Mouse (Mus musculus) cortical plate, adult 2 months (tissue): ENCODE results near the gene Cdca5. TPM values are rescaled to one million over a fixed set of nuclear protein-coding genes. Genes with fewer than 3 reads are reported as not detected.

Experiments used
- H3K27ac ChIP-seq: fragments of 200-500 bp; 2 replicates; pipeline ENCODE4 v1.5.1; 2012; ENCODE audit warnings: low read length, control low read depth, inconsistent platforms; ENCODE audit not compliant: insufficient read depth
- H3K4me1 ChIP-seq: fragments of 200-500 bp; 2 replicates; pipeline ENCODE4 v1.6.1; 2011; ENCODE audit warnings: low read length; ENCODE audit not compliant: control insufficient read depth, insufficient read depth
- H3K4me3 ChIP-seq: fragments of 200-500 bp; 2 replicates; pipeline ENCODE4 v1.5.1; 2011; ENCODE audit warnings: mild to moderate bottlenecking, low read length, control low read depth; ENCODE audit not compliant: insufficient read depth
- CTCF ChIP-seq: fragments of 200-500 bp; IDR thresholded peaks from 2 replicates; pipeline ENCODE4 v1.5.1; 2011; ENCODE audit warnings: mild to moderate bottlenecking, control low read depth, low read length; ENCODE audit not compliant: insufficient read depth; ENCODE audit errors: extremely low read depth
- POLR2A ChIP-seq: fragments of 200-500 bp; IDR thresholded peaks from 2 replicates; pipeline ENCODE4 v1.6.1; 2011; ENCODE audit warnings: mild to moderate bottlenecking, low read length, control low read depth; ENCODE audit not compliant: insufficient read depth; ENCODE audit errors: extremely low read depth
- polyA plus RNA-seq: library from polyadenylated mRNA; depleted of rRNA; stranded (reverse); fragments of >200 nt; gene quantifications from 2 replicates; pipeline ENCODE4 v1.2.3, GENCODE M21; 2012

The Cdca5 gene
- polyA plus RNA-seq, 1 experiment = 0.44 TPM

DNA sequence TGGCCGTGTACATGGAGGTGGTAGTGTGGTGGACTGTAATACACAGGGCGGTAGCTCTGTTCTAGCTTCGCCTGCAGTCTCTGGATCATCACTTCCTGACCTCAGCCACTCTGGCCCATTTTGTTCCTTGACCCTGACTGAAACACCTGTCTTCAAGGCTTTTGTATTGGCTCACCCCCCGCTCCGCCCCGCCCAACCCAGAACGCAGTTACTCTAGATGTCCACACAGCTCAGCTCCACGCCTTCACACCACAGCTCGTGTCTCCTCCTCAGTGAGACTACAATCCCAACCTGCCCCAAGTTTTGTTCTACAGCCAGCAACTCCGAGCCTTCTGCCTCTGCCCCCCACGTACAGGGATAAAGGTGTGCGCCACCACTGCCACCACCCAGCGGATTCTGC, 4.1 kb downstream of the Cdca5 start:
- H3K27ac ChIP-seq = no peak overlapping the region
- TF ChIP-seq POLR2A (no peak), CTCF (no peak)
- H3K4me3 ChIP-seq = no peak overlapping the region
- 0 out of 2 replicates have a peak, but pooled peaks cover 2% of the 10 kb centered on the region for H3K4me1 ChIP-seq

DNA sequence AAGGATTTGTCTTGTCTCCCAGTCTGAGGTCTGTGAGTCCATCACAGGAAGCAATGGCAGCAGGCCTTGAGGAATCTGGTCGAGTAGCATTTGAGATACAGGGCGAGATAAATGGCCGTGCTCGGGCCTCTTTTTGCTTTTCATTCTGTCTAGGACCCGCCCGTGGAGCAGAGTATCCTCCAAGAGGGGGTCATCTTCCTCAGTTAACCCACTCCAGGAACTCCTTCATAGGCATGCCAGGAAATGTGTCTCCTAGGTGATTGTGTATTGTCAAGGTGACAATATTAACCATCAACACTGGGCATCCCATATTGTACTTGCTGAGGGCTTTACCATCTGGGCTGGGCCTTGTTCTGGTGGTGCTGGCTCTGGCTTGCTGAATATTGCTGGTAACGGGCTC, 9.3 kb downstream of the Cdca5 start, which contains the start of gene AC131692.1:
Gene AC131692.1, plus strand, starts transcription at position 301 of the 400 bp plus-strand sequence.
- H3K4me3 ChIP-seq = no peak within 1 kb of the TSS
- TF ChIP-seq CTCF (no peak), POLR2A (no peak)
- no peak within 1 kb of the TSS for H3K27ac ChIP-seq
- no peaks in the 10 kb centered on the region for H3K4me1 ChIP-seq

DNA sequence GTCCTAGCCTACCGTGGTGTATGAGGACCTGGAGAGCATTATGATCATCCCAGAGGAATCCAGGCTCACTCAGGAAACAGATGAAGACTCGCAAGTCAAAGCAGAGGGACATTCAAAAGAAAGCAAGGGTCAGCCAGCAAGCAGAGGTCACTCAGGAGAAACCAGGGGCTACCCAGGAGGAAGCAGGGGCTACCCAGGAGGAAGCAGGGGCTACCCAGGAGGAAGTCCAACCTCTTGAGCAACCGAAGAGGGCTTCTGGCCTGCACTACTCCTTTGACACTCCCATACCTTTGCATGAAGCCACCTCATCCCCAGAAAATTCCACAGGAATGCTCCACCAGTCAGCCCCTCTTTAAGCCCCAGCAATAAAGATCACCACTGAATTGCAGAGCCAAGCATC, 13.1 kb downstream of the Cdca5 start:
- no peak for TF ChIP-seq CTCF
- TF ChIP-seq POLR2A = no peak
- Histone ChIP-seq H3K27ac (no peak overlapping the region), H3K4me3 (no peak overlapping the region), H3K4me1 (no peaks in the 10 kb centered on the region)

DNA sequence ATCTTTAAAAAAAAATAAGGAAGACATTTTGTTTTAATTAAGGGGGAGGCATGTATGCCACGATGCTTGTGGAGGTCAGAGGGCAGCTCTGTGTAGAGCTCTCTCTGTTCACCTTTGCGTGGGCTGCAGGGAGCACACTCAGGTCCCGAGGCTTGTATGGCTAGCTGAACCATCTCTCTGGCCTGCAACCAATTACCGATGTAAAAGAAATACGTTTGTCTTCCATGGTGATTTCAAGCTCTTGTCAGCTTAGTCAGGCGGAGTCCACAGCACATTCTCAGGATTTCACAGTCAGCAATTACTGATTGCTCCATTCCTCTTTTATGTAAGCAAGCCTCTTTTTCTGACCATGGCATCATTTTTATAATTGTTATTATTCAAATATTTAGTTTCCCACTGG, 16.4 kb downstream of the Cdca5 start:
- Histone ChIP-seq H3K4me3 (no peak overlapping the region), H3K4me1 (no peaks in the 10 kb centered on the region), H3K27ac (no peak overlapping the region)
- TF ChIP-seq CTCF (no peak), POLR2A (no peak)

DNA sequence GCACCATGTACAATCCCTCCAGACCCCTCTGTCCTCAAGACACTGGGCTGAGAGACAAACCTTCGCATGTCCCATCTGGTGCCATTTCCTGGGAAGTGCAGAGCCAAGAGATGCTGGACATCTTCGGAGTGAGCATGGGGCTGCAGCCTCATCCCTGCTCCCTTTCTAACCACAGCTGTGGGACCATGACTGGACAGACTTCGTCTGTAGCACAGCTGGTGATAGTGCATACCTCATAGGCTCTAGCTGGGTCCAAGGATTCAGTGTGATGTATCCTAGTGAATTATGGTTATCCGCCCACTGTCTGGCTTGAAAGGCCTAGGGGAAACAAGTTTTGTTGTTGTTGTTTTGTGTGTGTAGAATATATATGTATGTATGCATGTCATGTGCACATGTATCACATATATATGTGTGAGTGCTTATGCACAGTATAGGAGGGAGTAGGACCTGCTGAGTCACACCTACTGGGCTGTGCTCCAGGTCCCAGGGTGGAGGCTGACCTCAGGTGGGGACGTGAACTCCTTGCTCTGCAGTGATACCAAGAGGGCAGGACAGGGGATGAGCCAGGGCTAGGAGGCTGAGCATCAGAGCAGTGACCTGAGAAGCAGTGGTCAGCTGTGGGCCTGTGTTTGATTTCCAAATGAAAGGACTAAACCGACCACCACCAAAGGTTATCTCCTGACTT, 17.5 kb downstream of the Cdca5 start:
- TF ChIP-seq CTCF (no peak), POLR2A (no peak)
- H3K27ac ChIP-seq = no peak overlapping the region
- no peak overlapping the region for H3K4me3 ChIP-seq
- H3K4me1 ChIP-seq = no peaks in the 10 kb centered on the region

DNA sequence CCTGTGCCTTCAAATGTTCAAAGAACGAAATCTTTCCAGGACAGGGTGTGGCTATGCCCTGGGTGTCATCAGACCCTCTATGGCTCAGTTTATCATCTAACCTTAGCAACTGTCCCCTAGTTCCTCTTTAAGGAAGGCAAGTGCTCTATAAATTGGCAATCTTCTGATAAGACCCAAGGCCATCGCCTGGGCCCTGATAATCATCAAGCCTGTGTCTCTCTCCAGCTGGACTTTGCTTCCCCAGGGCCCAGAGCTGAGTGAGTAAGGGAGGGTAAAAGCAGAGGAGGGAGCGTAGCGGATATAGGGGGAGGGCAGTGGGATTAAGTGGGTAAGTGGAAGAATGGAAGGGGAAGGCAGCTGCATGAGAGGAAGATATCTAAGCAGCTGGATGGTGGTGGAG, 19.7 kb downstream of the Cdca5 start:
- Histone ChIP-seq H3K27ac (no peak overlapping the region), H3K4me3 (no peak overlapping the region)
- TF ChIP-seq POLR2A = no peak
- TF ChIP-seq CTCF = no peak

DNA sequence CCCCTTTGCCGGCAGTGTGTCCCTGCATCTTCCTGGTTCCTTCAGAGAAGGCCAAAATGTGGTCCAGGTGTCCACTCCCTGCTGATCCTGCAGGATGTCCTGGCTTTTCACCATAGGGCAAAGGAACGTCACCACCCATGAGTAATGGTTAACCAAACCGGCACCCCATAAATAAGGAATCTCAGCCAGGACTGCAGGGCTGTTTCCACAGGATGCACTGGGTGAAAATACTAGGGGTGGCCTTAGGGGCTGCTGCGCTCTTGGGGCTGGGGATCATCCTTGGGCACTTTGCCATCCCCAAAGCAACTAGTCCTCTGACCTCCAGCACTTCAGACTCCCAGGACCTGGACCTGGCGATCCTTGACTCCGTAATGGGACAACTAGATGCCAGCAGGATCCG, 20.8 kb downstream of the Cdca5 start, which contains the start of gene Naaladl1:
Gene Naaladl1, plus strand, starts transcription at position 197 of the 400 bp plus-strand sequence.
- H3K4me1 ChIP-seq = no peaks in the 10 kb centered on the region
- no peak within 1 kb of the TSS for H3K4me3 ChIP-seq
- TF ChIP-seq POLR2A (no peak), CTCF (no peak)
- H3K27ac ChIP-seq = no peak within 1 kb of the TSS

More for the DNA sequence above, 19.7 kb downstream of the Cdca5 start:
- H3K4me1 ChIP-seq = no peaks in the 10 kb centered on the region

DNA sequence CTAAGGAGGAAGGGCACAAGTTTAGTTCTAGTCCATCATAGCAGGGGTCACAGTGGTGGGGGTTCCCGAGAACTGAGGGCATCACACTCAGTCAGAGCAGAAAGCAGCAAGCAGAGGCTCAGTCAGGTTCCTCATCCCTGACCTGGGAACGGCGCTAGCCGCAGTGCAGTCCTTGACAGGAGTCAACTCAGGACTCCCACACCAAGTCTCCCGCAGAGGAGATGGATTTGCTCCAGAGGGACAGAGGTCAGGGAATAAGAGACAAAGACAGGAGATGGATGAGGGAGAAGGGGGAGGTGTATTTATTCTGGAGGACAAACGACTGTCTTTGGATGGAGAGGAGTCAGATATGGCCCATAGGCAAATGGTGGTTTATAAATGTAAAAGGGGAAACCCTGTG, 28.3 kb downstream of the Cdca5 start:
- H3K4me1 ChIP-seq = no peaks in the 10 kb centered on the region
- TF ChIP-seq CTCF = no peak
- TF ChIP-seq POLR2A = no peak
- no peak overlapping the region for H3K4me3 ChIP-seq
- H3K27ac ChIP-seq = no peak overlapping the region

DNA sequence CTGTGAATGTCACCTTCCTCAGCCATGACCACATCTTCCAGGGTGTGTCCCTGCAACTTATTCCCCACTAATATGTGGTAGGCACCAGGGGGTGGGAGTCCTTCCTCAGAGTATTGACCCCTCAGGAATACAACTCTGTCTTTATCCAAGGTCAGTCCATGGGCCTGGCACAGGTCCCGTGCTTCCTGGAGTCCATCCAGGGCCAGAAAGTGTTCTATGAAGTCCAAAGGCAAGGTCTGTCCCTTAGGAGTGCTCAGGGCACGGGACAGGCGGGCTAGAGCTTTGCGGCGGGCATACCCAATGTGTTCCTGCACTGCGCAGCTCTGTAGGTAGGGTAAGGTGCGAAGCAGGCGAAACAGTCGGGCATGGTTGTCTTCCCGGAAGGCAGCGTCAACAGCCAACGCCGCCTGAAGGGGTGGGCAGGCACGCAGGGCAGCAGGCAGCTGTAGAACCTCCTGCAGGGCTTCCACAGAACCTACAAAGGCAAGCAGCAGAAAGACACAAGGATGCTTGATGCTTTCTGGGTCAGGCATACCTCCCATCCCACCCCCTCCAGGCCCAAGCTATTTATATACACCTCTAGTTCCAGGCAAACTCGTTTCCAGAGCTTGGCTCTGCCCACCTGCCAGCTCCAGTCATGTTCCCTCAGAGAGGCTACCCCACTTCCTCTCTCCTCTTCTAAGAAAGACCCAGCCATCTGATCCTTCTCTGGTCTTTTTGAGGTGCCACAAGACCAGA, 31.5 kb downstream of the Cdca5 start:
- no peak overlapping the region for H3K4me3 ChIP-seq
- no peak overlapping the region for H3K27ac ChIP-seq
- TF ChIP-seq POLR2A = no peak
- no peak for TF ChIP-seq CTCF
- H3K4me1 ChIP-seq = no peaks in the 10 kb centered on the region
